Mouse (Mus musculus): Measurements from ENCODE around the gene Mdfic. TPM values are rescaled to one million over a fixed set of nuclear protein-coding genes. Genes with fewer than 3 reads are reported as not detected.

Gene Mdfic
- polyA plus RNA-seq, 1 experiment: not detected

DNA sequence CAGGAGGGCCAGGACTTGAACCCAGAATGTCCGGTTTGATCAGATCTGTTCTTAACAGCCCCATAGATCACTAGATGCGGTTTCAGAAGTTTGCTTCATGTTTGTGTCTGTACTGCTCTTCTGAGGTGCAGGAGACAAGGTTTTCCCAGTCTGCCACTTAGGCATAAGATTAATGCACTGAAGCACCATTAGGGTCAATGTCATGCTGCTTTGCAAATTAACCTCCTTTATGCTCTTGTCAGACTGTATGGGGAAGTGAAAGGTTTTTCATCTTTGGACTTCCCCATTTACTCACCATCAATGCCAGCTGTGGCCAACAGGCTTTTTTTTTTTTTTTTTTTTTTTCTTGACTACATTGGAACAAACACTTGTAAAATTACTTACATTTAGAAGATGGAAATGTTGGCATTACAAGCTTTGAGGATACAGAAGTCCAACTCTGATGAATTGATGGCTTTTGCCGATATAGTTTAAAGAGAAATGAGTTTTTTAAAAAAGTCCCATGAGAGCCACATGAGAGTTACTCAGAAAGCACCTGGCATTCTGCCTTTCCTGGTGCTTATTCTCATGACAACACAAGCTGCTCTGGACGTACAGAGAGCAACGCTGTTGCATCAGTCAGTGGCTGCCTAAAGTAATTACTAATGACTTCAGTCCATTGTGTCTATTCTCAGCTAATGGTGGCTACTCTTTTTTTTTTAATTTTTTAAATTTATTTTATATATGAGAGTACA, 121.2 kb downstream of the Mdfic start:
- TF ChIP-seq CTCF (IDR thresholded peaks at IDR 0.05; ENCODE audit: insufficient read depth, low read depth, low read length) (no peak), POLR2A (IDR thresholded peaks at IDR 0.05; ENCODE audit: insufficient read depth, low read depth, low read length) (no peak)
- no peak overlapping the region for H3K27ac ChIP-seq (ENCODE audit: insufficient read depth, low read depth, low read length)
- no peaks in the 10 kb centered on the region for H3K4me1 ChIP-seq (ENCODE audit: control insufficient read depth, insufficient read depth, low read length)
- H3K4me3 ChIP-seq (ENCODE audit: insufficient read depth, low read depth, low read length): no peak overlapping the region
- 86% methylated on average over 5 of the region's 5 CpGs for WGBS

GRCm38 (mm10) chr6:15843295-15843694, 122.8 kb downstream of the Mdfic start:
- H3K4me1 ChIP-seq (ENCODE audit: control insufficient read depth, insufficient read depth, low read length): no peaks in the 10 kb centered on the region
- no peak overlapping the region for H3K4me3 ChIP-seq (ENCODE audit: insufficient read depth, low read depth, low read length)
- TF ChIP-seq POLR2A (IDR thresholded peaks at IDR 0.05; ENCODE audit: insufficient read depth, low read depth, low read length): no peak
- 93% methylated on average over 3 of the region's 3 CpGs for WGBS
- H3K27ac ChIP-seq (ENCODE audit: insufficient read depth, low read depth, low read length): no peak overlapping the region

DNA sequence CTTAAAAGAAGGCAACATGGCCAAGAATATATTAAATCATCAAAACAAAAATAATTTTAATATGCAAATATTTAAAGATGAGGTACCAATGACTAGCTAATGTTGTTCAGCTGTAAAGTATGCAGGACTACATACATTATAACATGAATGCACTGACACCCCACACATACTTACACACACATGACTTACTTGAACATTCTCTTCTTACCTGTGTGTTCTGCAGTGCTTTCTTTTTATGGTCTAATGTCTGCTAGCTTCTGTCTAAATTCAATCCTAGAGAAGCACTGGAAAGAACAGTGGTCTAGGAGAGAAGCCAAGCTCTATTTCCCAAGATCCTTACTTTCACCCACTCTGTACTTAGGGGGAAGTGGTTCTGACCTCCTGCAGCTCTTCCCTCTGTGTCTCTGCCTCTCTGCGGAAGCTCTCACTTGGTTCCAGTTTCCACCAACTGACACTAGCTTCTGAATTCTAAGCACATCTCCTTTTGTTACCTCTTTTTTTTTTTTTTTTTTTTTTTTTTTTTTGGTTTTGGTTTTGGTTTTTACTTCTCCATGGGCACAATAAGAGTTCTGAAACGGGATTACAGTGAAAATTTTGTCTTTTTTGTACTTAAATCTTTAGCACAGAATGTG, 125.4 kb downstream of the Mdfic start:
- no peaks in the 10 kb centered on the region for H3K4me1 ChIP-seq (ENCODE audit: control insufficient read depth, insufficient read depth, low read length)
- WGBS: 89% methylated on average over 2 of the region's 2 CpGs
- H3K4me3 ChIP-seq (ENCODE audit: insufficient read depth, low read depth, low read length): no peak overlapping the region
- H3K27ac ChIP-seq (ENCODE audit: insufficient read depth, low read depth, low read length): no peak overlapping the region
- no peak for TF ChIP-seq POLR2A (IDR thresholded peaks at IDR 0.05; ENCODE audit: insufficient read depth, low read depth, low read length)
- TF ChIP-seq CTCF (IDR thresholded peaks at IDR 0.05; ENCODE audit: insufficient read depth, low read depth, low read length): no peak

Measured in olfactory bulb, adult 2 months (tissue).